Mouse (Mus musculus): ENCODE data around the gene Gm20388.

DNA sequence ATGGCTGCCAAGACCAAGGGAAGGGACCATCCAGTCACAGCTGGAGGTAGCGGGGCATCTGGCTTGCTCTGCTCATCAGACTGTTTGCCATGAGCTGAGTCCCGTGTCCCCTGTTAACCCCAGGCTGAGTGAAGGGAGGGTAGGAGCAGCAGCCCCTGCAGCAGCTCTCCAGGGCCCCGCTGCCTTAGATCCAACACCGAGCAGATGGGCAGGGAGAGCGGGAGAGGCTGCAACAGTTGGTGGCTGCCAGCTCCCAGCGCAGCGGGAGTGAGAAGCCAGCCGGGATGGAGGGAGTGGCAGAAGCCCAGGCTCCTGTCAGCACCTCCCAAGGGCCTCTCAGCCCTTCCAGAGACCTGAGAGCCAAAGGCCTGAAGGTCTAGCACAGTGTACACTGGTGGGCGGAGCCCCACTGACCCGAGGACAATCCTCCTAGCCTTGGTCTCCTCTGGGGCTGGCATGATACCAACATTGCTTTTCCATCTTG lies 379.1 kb downstream of the Gm20388 start:
- TF ChIP-seq EP300 (IDR thresholded peaks at IDR 0.05; ENCODE audit: low read depth) (no peak), CTCF (IDR thresholded peaks at IDR 0.05; ENCODE audit: low read depth) (no peak)

All from liver, embryonic 14.5 days (tissue).